Mouse (Mus musculus) heart, embryonic 13.5 days (tissue): ENCODE measurements around the gene Vnn3. TPM values are rescaled to one million over a fixed set of nuclear protein-coding genes. Genes with fewer than 3 reads are reported as not detected.

ENCODE experiments used
- ATAC-seq: fragments of 200-750 bp; cut with Nextera tagmentation; 2 replicates; pipeline ENCODE4 v1.8.0; 2017; ENCODE audit warnings: moderate TSS enrichment; ENCODE audit not compliant: insufficient number of reproducible peaks, low FRiP score, low TSS enrichment; ENCODE audit errors: extremely low read depth
- H3K27ac ChIP-seq: fragments of 300-500 bp; sonication (generic); replicated peaks from 2 replicates; pipeline ENCODE4 v1.5.1; 2015; ENCODE audit warnings: moderate library complexity, mild to moderate bottlenecking, inconsistent platforms
- H3K27me3 ChIP-seq: fragments of 300-500 bp; sonication (generic); replicated peaks from 2 replicates; pipeline ENCODE4 v1.6.1; 2015; ENCODE audit warnings: mild to moderate bottlenecking, inconsistent platforms
- H3K36me3 ChIP-seq: fragments of 300-500 bp; sonication (generic); 2 replicates; pipeline ENCODE4 v1.6.1; 2015; ENCODE audit warnings: mild to moderate bottlenecking, inconsistent platforms
- H3K4me1 ChIP-seq: fragments of 300-500 bp; sonication (generic); 2 replicates; pipeline ENCODE4 v1.6.1; 2015; ENCODE audit warnings: inconsistent platforms
- H3K4me2 ChIP-seq: fragments of 300-500 bp; sonication (generic); 2 replicates; pipeline ENCODE4 v1.6.1; 2015; ENCODE audit warnings: inconsistent platforms, mild to moderate bottlenecking, moderate library complexity
- H3K4me3 ChIP-seq: fragments of 300-500 bp; sonication (generic); 2 replicates; pipeline ENCODE4 v1.5.1; 2015; ENCODE audit warnings: moderate library complexity, mild to moderate bottlenecking, inconsistent platforms
- H3K9ac ChIP-seq: fragments of 300-500 bp; sonication (generic); 2 replicates; pipeline ENCODE4 v1.6.1; 2015; ENCODE audit warnings: inconsistent platforms, mild to moderate bottlenecking, moderate library complexity
- H3K9me3 ChIP-seq: fragments of 300-500 bp; sonication (generic); 2 replicates; pipeline ENCODE4 v1.6.1; 2016; ENCODE audit warnings: inconsistent platforms
- WGBS: fragments of 180-500 bp; shearing (Covaris S2); methylation state at CpG from one replicate; pipeline ENCODE4 v1.1.7; 2015; ENCODE audit warnings: mixed read lengths; 5-methylcytosine and 5-hydroxymethylcytosine counted together
- polyA plus RNA-seq: library from polyadenylated mRNA; unstranded; fragments of >200 nt; fragmentation: Nextera tagmentation; extraction: Ambion mirVana; gene quantifications from 2 replicates; pipeline ENCODE4 v1.2.1, GENCODE M21; 2015

Vnn3 gene
- polyA plus RNA-seq: 0.08 TPM in 1 of 2 replicates, not detected in the other

- 77% methylated on average over 4 of the region's 4 CpGs for WGBS
- no peaks in the 10 kb centered on the region for H3K36me3 ChIP-seq
- no peak within 1 kb of the TSS for H3K4me3 ChIP-seq
- no peaks in the 10 kb centered on the region for H3K4me1 ChIP-seq
- H3K4me2 ChIP-seq: no peak within 1 kb of the TSS
- no peak for ATAC-seq
- H3K27ac ChIP-seq: no peak within 1 kb of the TSS
- no peak within 1 kb of the TSS for H3K9ac ChIP-seq
- H3K9me3 ChIP-seq: no peaks in the 10 kb centered on the region
- H3K27me3 ChIP-seq: no peaks in the 10 kb centered on the region
These were observed at the start of gene Vnn3 for GRCm38 (mm10) chr10:23851228-23851912. Gene Vnn3 (plus strand): TSS chr10:23851462.

- 51% methylated on average over 3 of the region's 3 CpGs for WGBS
- Histone ChIP-seq H3K27me3 (no peaks in the 10 kb centered on the region), H3K9ac (no peak overlapping the region), H3K9me3 (no peaks in the 10 kb centered on the region), H3K4me1 (peaks cover 5% of the 10 kb centered on the region), H3K4me2 (no peak overlapping the region), H3K4me3 (no peak overlapping the region), H3K36me3 (peaks cover 60% of the 10 kb centered on the region), H3K27ac (no peak overlapping the region)
- no peak for ATAC-seq
These were observed 48.4 kb upstream of the Vnn3 start for GRCm38 (mm10) chr10:23802911-23803310.

GRCm38 (mm10) chr10:23804665-23805064 lies 46.6 kb upstream of the Vnn3 start:
- no peaks in the 10 kb centered on the region for H3K9me3 ChIP-seq
- ATAC-seq: no peak
- peaks cover 66% of the 10 kb centered on the region for H3K36me3 ChIP-seq
- no peak overlapping the region for H3K4me2 ChIP-seq
- H3K27me3 ChIP-seq: no peaks in the 10 kb centered on the region
- no peaks in the 10 kb centered on the region for H3K4me1 ChIP-seq
- no peak overlapping the region for H3K27ac ChIP-seq
- no peak overlapping the region for H3K4me3 ChIP-seq
- 66% methylated on average over 3 of the region's 3 CpGs for WGBS
- no peak overlapping the region for H3K9ac ChIP-seq

DNA sequence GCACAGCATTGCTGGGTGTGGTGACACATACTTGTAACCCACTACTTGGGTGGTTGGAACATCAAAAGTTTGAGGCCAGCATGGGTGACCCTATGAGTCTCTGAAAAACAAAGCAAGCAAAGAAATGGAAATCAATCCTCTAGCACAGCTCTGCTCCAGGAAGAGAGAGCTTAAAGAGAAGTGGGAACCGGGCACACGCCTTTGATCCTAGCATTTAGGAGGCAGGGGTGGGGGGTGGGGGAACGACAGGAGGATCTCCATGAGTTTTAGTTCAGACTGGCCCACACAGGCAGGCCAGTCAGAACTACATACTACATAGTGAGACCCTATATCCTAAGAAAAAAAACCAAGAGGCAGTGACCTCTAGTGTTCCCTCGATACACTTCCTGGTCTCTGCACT lies 45.1 kb upstream of the Vnn3 start:
- no peaks in the 10 kb centered on the region for H3K9me3 ChIP-seq
- peaks cover 54% of the 10 kb centered on the region for H3K36me3 ChIP-seq
- no peaks in the 10 kb centered on the region for H3K27me3 ChIP-seq
- H3K4me2 ChIP-seq: no peak overlapping the region
- 48% methylated on average over 4 of the region's 4 CpGs for WGBS
- no peak overlapping the region for H3K4me3 ChIP-seq
- ATAC-seq: no peak
- H3K4me1 ChIP-seq: no peaks in the 10 kb centered on the region
- H3K27ac ChIP-seq: no peak overlapping the region
- H3K9ac ChIP-seq: no peak overlapping the region

DNA sequence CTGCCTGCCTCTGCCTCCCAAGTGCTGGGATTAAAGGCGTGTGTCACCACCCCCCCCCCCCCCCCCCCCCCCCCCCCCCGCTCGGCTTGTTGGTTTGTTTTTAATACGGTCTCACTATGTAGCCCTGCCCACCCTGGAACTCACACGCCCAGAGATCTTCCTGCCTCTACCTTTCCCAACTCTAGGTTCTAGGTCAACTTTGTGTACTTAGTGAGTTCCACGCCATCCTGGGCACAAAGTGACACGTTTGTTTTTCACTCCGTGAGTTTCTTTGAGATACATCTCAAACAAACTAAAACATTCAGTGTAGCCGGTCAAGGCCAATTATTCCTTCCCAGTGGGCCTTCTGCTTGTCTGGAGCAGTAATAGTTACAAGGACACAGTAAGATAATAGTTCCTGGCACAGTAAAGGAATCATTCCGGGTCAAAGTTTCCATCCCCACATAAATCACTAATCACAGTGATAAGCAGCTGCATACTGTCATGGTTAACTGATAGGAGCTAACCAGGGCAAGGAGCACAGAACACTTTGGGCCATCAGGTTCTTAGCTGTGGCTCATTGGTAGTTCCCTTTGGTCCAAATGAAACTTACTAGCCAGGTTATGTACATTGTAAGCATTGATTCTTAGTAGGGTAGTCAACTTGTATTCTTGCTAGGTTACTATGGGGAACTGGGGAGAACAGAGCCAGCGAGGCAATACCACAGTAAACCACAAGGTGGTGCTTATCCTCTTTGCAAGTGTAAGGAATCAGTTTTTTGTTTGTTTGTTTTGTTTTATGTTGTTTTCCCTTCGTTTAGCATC lies 39.4 kb upstream of the Vnn3 start:
- Histone ChIP-seq H3K27me3 (no peaks in the 10 kb centered on the region), H3K4me3 (no peak overlapping the region), H3K36me3 (peaks cover 17% of the 10 kb centered on the region), H3K9me3 (no peaks in the 10 kb centered on the region), H3K4me2 (no peak overlapping the region), H3K27ac (no peak overlapping the region), H3K4me1 (no peaks in the 10 kb centered on the region), H3K9ac (no peak overlapping the region)
- no peak for ATAC-seq
- WGBS: 55% methylated on average over 8 of the region's 12 CpGs

- no peak for ATAC-seq
- Histone ChIP-seq H3K4me1 (no peaks in the 10 kb centered on the region), H3K4me2 (no peak overlapping the region), H3K27me3 (no peaks in the 10 kb centered on the region), H3K36me3 (peaks cover 19% of the 10 kb centered on the region), H3K9ac (no peak overlapping the region), H3K9me3 (no peaks in the 10 kb centered on the region), H3K27ac (no peak overlapping the region), H3K4me3 (no peak overlapping the region)
These were observed 38.9 kb upstream of the Vnn3 start for GRCm38 (mm10) chr10:23812438-23812759.

- H3K4me3 ChIP-seq: no peak overlapping the region
- no peaks in the 10 kb centered on the region for H3K9me3 ChIP-seq
- no peak overlapping the region for H3K27ac ChIP-seq
- no peak for ATAC-seq
- H3K9ac ChIP-seq: no peak overlapping the region
- WGBS: 60% methylated on average over 11 of the region's 11 CpGs
- no peaks in the 10 kb centered on the region for H3K4me1 ChIP-seq
- peaks cover 21% of the 10 kb centered on the region for H3K36me3 ChIP-seq
- no peaks in the 10 kb centered on the region for H3K27me3 ChIP-seq
- H3K4me2 ChIP-seq: no peak overlapping the region
These were observed 38.2 kb upstream of the Vnn3 start for GRCm38 (mm10) chr10:23812852-23813766.

DNA sequence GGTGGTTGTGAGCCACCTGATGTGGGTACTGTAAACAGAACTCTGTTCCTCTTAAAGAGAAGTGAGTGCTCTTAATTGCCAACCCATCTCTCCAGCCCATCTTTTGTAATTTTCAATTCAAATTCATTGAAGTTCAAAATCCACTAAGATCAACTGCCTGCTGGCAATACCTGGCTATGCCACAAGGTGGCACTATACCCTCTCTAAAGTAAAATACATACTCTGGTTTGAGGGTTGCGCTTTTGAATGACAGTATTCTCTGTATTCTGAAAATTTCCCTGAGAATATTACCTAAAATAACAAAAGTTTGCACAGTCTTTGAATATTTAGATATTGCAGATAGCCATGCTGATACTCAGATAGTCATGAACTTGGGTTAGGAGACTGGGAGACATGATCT lies 36.1 kb upstream of the Vnn3 start:
- H3K9ac ChIP-seq: no peak overlapping the region
- no peak for ATAC-seq
- WGBS: 44% methylated on average over 1 of the region's 1 CpGs
- no peaks in the 10 kb centered on the region for H3K4me1 ChIP-seq
- H3K36me3 ChIP-seq: peaks cover 28% of the 10 kb centered on the region
- H3K9me3 ChIP-seq: no peaks in the 10 kb centered on the region
- no peaks in the 10 kb centered on the region for H3K27me3 ChIP-seq
- no peak overlapping the region for H3K4me3 ChIP-seq
- no peak overlapping the region for H3K4me2 ChIP-seq
- H3K27ac ChIP-seq: no peak overlapping the region

DNA sequence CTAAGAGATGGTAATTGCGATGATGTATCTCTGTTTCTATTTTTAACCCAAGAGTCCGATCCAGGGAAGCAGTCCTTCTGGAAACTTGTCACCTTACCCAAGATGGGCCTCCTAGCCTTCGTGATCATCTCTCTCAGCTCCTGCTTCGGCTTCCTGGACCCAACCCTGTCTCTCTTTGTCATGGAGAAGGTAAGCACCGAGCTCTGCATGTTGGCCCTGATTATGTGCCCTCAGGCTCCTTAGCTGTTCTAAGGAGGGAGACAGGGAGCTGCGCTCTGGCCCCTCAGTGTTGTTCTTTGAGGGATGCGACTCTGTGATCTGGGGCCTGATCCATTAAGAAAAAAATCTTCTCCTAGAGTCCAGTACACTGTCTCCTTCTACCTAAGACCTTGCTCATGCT lies 35.0 kb upstream of the Vnn3 start:
- H3K4me1 ChIP-seq: no peaks in the 10 kb centered on the region
- WGBS: 57% methylated on average over 7 of the region's 7 CpGs
- 0 out of 2 replicates have a peak overlapping the region, but pooled peaks have one; percentile 50 for H3K9ac ChIP-seq
- H3K27me3 ChIP-seq: no peaks in the 10 kb centered on the region
- ATAC-seq: no peak
- no peak overlapping the region for H3K27ac ChIP-seq
- H3K36me3 ChIP-seq: peaks cover 35% of the 10 kb centered on the region
- no peaks in the 10 kb centered on the region for H3K9me3 ChIP-seq
- H3K4me2 ChIP-seq: no peak overlapping the region
- no peak overlapping the region for H3K4me3 ChIP-seq

GRCm38 (mm10) chr10:23826516-23826915 lies 24.7 kb upstream of the Vnn3 start:
- 84% methylated on average over 7 of the region's 7 CpGs for WGBS
- Histone ChIP-seq H3K9ac (no peak overlapping the region), H3K36me3 (peaks cover 71% of the 10 kb centered on the region), H3K27ac (no peak overlapping the region), H3K4me3 (no peak overlapping the region), H3K27me3 (no peaks in the 10 kb centered on the region), H3K4me1 (no peaks in the 10 kb centered on the region), H3K9me3 (no peaks in the 10 kb centered on the region), H3K4me2 (no peak overlapping the region)
- ATAC-seq: no peak
